ENCODE assay signal across 20 mouse cellular contexts in genomic region chr11:31906499-31906898, GRCm38 (mm10). TPM values are rescaled to one million over a fixed set of nuclear protein-coding genes. Genes with fewer than 3 reads are reported as not detected.
DNase-seq lines count a peak whose midpoint lies in the region; ATAC-seq and TF ChIP-seq lines count a peak whose summit lies in the region.
"Had no signal": no experiment of that assay in that cellular context is flagged by ENCODE, and none has a peak within 500 bp of the region (broad histone marks: within the 10 kb centered on the region; RNA-seq: fewer than 3 reads in every experiment).

No protein-coding gene starts in this region.

- intact Hi-C loops in heart, adult 2 months (cut with DNase I) = no loop called here

- H3K4me3 ChIP-seq in heart, adult 2 months = no peak overlapping the region
- no peak overlapping the region for H3K4me3 ChIP-seq in heart, embryonic 11.5 days (ENCODE audit: low read depth, low read length)
- H3K4me3 ChIP-seq in intestine, embryonic 16.5 days (ENCODE audit: low read length) = no peak overlapping the region
- H3K4me3 ChIP-seq: forebrain, embryonic 13.5 days; limb, embryonic 15.5 days; midbrain, embryonic 10.5 days had no signal

- peaks cover 52% of the 10 kb centered on the region for H3K36me3 ChIP-seq in heart, adult 2 months (ENCODE audit: control insufficient read depth, insufficient read depth, low read length)
- H3K36me3 ChIP-seq in heart, embryonic 11.5 days (ENCODE audit: control insufficient read depth, insufficient read depth, low read length) = no peaks in the 10 kb centered on the region
- H3K36me3 ChIP-seq in intestine, embryonic 16.5 days (ENCODE audit: control insufficient read depth, insufficient read depth, low read length) = no peaks in the 10 kb centered on the region
- H3K36me3 ChIP-seq: limb, embryonic 15.5 days; midbrain, embryonic 10.5 days had no signal

- no peaks in the 10 kb centered on the region for H3K9me3 ChIP-seq in heart, embryonic 11.5 days (replicated peaks; ENCODE audit: control insufficient read depth, low read length)
- no peaks in the 10 kb centered on the region for H3K9me3 ChIP-seq in intestine, embryonic 16.5 days (ENCODE audit: control insufficient read depth, low read length)
- H3K9me3 ChIP-seq: forebrain, embryonic 13.5 days; limb, embryonic 15.5 days; midbrain, embryonic 10.5 days had no signal

- peaks cover 3% of the 10 kb centered on the region; the same call in 1 of the 2 replicates for H3K79me2 ChIP-seq in heart, adult 2 months (replicated peaks; ENCODE audit: control insufficient read depth, insufficient read depth, low read length)

- DNase-seq in heart, adult 2 months = no peak
- peak; percentile 48 for DNase-seq in kidney, adult 9 months
- DNase-seq in kidney, postnatal 10 days = no peak
- peak; percentile 38 for DNase-seq in brain, adult 2 months (ENCODE audit: low read depth, low spot score)
- no peak for DNase-seq in thymus, postnatal 25 days
- no peak for DNase-seq in frontal cortex, postnatal 25 days (ENCODE audit: low spot score in 2 of 2)
- DNase-seq: adrenal gland, postnatal 36 days; cerebellum, postnatal 10 days; embryo, embryonic 11 days; layer of hippocampus, adult 9-11 months; lung, postnatal 14 days had no signal

- H3K27me3 ChIP-seq in heart, adult 2 months (ENCODE audit: control insufficient read depth, insufficient read depth, low read length) = no peaks in the 10 kb centered on the region
- H3K27me3 ChIP-seq in heart, embryonic 11.5 days (ENCODE audit: control insufficient read depth, insufficient read depth, low read length) = no peaks in the 10 kb centered on the region
- no peaks in the 10 kb centered on the region for H3K27me3 ChIP-seq in intestine, embryonic 16.5 days (replicated peaks; ENCODE audit: control insufficient read depth, insufficient read depth, low read length)
- H3K27me3 ChIP-seq: forebrain, embryonic 13.5 days; limb, embryonic 15.5 days had no signal

- no peak for ATAC-seq in heart, embryonic 11.5 days (replicated peaks; ENCODE audit: insufficient number of reproducible peaks, low FRiP score, low TSS enrichment)
- ATAC-seq in intestine, embryonic 16.5 days = peak; percentile 89
- ATAC-seq: forebrain, embryonic 13.5 days had no signal

- H3K9ac ChIP-seq in heart, adult 2 months (ENCODE audit: low read depth, low read length) = no peak overlapping the region
- H3K9ac ChIP-seq in heart, embryonic 11.5 days (ENCODE audit: low read depth, low read length) = no peak overlapping the region
- no peak overlapping the region for H3K9ac ChIP-seq in intestine, embryonic 16.5 days (ENCODE audit: low read depth, low read length)
- H3K9ac ChIP-seq: forebrain, embryonic 13.5 days; limb, embryonic 15.5 days had no signal

- no peak for TF ChIP-seq POLR2A in heart, adult 2 months (IDR thresholded peaks at IDR 0.05; ENCODE audit: insufficient read depth, low read depth, low read length)

- no peak for TF ChIP-seq EP300 in heart, adult 2 months (IDR thresholded peaks at IDR 0.05; ENCODE audit: insufficient read depth, low read depth, low read length)

- no peak overlapping the region for H3K4me2 ChIP-seq in heart, embryonic 11.5 days
- H3K4me2 ChIP-seq in intestine, embryonic 16.5 days (ENCODE audit: low read depth, low read length) = no peak overlapping the region
- H3K4me2 ChIP-seq: forebrain, embryonic 13.5 days; limb, embryonic 15.5 days had no signal

- peaks cover 17% of the 10 kb centered on the region for H3K4me1 ChIP-seq in heart, adult 2 months (ENCODE audit: control insufficient read depth, insufficient read depth, low read length)
- H3K4me1 ChIP-seq in heart, embryonic 11.5 days (ENCODE audit: control insufficient read depth, insufficient read depth, low read length) = peaks cover 17% of the 10 kb centered on the region
- H3K4me1 ChIP-seq in intestine, embryonic 16.5 days (ENCODE audit: control insufficient read depth, insufficient read depth, low read length) = 0 out of 2 replicates have a peak, but pooled peaks cover 6% of the 10 kb centered on the region
- H3K4me1 ChIP-seq: forebrain, embryonic 13.5 days; limb, embryonic 15.5 days; midbrain, embryonic 10.5 days had no signal

- peak overlapping the region; percentile 26; the same call in 1 of the 2 replicates for H3K27ac ChIP-seq in heart, adult 2 months
- no peak overlapping the region for H3K27ac ChIP-seq in heart, embryonic 11.5 days (ENCODE audit: low read depth, low read length)
- H3K27ac ChIP-seq in intestine, embryonic 16.5 days (ENCODE audit: low read length) = no peak overlapping the region
- H3K27ac ChIP-seq: forebrain, embryonic 13.5 days; limb, embryonic 15.5 days; midbrain, embryonic 10.5 days had no signal

- no peak for TF ChIP-seq CTCF in heart, adult 2 months (IDR thresholded peaks at IDR 0.05)

RNA-seq across cellular contexts. Expression of gene Cpeb4, which starts 34.5 kb away (rescaled TPM):
- total RNA-seq in heart, adult 2 months (2021) = 10 to 100 TPM; 83.4 to 97.3 TPM
- 15.3 and 29.5 TPM in 2 replicates for polyA plus RNA-seq in heart, adult 2 months (2012; rRNA removed)
- polyA plus RNA-seq in heart, embryonic 11.5 days (2014; fragmentation: Nextera tagmentation; extraction: Ambion mirVana) = 15.5 and 18.9 TPM in 2 replicates
- 3.0 and 5.2 TPM in 2 replicates for polyA plus RNA-seq in intestine, embryonic 16.5 days (2015; fragmentation: Nextera tagmentation; extraction: Ambion mirVana)

RNA-seq across cellular contexts. Expression of gene 4930524B15Rik, which starts 58.9 kb away (rescaled TPM):
- total RNA-seq in heart, adult 2 months (2021) = not detected
- not detected in 2 replicates for polyA plus RNA-seq in heart, adult 2 months (2012; rRNA removed)
- polyA plus RNA-seq in heart, embryonic 11.5 days (2014; fragmentation: Nextera tagmentation; extraction: Ambion mirVana) = 0.26 TPM in 1 of 2 replicates, not detected in the other
- polyA plus RNA-seq in intestine, embryonic 16.5 days (2015; fragmentation: Nextera tagmentation; extraction: Ambion mirVana) = not detected in 2 replicates
- total RNA-seq: adrenal gland, postnatal 36 days; gastrocnemius, postnatal 36 days; left cerebral cortex, postnatal 14 days; neutrophil, adult 5-6 weeks had no signal
- polyA plus RNA-seq: intestine, embryonic 14.5 days; limb, embryonic 15.5 days had no signal

Comparison
In these comparisons a context has a peak if more than half of its experiments do, and no peak if none do; other contexts are left out.
1. DNase-seq: peak in kidney, adult 9 months (single experiment) and brain, adult 2 months (single experiment); none in heart, adult 2 months (0 of 2), kidney, postnatal 10 days (single experiment), thymus, postnatal 25 days (single experiment) and frontal cortex, postnatal 25 days (0 of 2).